Mouse (Mus musculus) fibroblast of lung, adult 2 months (primary cell): ENCODE measurements at regions not wholly inside any gene's neighbourhood (a gene's known extent, or its start where the extent isn't known, plus 50 kb on each side); places are given as distances from the start of the nearest gene placed in this dataset.

Experiments
- DNase-seq: peaks from one replicate; pipeline ENCODE4 v3.0.0-alpha.2; 2011; ENCODE audit warnings: low read depth

DNA sequence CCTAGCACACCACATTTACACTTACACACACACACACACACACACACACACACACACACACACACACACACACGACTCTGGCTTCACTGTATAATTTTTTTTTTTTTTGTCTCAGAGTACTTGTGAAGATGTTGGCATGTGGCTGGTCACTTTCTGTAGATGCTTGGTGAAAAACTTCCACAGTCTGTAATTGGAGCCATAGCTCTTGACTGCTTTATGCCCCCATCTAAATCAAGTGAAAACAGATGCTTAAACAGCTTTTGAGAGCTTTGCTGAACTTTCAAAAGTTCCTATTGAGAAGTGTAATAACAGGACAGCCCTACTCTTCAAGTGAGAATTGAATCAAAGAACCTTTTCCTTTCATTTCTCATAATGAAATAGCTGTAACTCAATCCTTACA is 317.7 kb downstream of the Gm21750 start:
- no peak for DNase-seq

DNA sequence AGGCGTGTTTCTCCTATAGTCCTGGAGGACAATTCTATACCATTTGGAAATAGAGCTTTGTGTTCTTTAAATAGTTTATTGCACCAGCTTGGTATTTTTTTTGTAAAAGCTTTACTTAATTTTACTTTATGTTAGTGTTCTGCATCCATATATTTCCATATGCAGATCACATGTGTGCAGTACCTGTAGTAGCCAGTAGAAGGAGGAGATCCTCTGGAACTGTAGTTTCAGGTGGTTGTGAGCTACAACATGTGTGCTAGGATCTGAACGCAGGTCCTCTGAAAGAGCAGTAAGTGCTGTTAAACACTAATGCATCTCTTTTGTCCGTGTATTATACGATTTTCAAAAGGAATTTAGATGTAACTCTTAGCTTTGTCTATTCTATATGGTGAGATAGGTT is 335.2 kb downstream of the Gm21750 start:
- no peak for DNase-seq

DNA sequence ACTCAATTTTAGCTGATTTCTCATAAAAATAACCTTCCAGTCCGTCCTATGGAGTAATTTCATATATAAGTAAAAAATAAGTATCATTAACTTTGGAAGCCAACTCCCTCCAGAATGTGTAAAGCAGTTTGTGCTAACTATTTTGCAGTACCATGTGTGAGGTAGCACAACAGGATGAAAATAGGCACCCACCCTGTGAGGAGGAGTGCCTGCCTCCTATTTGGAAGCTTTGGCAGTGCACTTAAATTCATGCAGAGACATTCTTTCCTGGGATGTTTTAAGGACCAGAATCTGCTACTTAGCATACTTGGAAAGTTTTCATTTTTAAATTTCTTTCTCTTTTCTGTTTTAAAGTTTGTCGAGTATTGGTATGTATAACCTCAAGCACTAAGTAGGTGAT is 336.8 kb downstream of the Gm21750 start:
- DNase-seq, result no peak

DNA sequence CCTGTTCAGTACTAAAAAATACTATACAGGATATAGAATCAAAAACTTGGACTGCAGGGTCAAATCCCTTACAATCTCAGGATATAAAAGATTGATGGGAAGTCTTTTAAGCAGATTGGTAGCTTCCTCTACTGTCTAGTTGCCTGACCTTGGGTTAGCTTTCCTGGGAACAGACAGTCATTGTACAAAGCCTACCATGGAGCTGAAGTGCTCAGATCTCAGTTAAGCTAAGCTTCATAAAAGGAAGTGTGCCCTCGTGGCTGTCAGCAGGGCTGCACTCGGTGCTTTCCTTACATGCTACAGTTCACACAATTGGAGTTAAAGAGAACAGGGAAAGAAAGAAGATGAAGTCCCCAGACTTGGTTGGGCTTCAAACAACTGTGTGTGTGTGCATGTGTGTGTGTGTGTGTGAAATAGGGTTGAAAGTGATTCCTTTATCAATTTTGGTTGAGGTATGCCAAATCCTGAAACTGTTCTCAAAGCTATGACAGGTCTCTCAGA is 338.4 kb downstream of the Gm21750 start:
- DNase-seq, result no peak

DNA sequence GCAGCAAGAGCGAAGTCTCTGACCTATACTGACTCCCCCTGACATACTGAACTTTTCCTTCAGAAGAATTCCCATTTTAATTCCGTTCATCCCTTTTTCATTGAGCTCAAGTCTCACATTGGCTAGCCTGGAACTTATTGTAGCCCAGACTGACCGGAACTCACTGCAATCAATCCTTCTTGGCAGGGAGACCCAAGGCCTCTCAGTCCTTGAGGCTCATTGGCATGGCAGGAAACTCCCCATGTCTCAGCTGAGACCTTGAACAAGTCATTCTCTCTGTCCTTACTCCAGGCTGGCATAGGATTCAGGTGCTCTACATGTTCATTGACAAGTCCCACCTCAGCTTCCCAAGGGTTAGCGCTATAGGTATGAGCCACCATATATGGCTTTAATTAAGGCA is 345.9 kb downstream of the Gm21750 start:
- no peak for DNase-seq

DNA sequence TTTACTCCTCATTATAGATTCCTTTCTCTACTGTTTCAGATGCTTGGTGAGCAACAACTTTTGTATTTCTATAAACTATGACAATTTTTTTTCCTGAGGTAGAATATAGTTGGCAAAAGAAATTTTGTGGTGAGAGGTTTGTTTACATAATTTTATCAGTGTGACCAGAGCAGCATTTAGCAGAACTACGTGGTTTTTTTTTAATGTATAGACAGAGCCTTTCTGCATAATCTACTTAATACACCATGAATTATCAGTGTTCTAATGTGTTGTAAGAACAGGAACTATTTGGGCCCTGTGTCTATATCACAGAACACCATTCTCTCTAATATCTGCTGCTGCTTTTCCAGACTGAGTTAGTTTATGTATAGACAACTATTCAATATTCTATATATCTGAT is 350.5 kb downstream of the Gm21750 start:
- no peak for DNase-seq

DNA sequence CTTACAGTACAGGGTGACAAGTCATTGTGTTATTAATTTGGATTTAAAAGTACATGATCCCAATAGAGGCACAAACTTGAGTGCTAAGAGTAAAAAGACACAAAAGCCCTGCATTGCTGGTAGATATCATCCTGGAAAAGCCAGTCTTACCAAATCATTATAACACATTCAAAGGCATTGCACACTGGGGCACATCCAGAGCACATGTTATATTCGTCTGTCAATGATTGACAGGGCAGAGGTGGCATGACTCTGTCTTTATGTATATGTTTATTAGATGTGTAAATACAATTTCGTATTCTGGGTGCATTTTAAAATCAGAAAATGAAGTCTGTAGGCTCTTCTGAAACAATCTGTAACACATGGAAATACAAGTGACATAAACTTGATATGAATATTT is 358.4 kb downstream of the Gm21750 start:
- no peak for DNase-seq

DNA sequence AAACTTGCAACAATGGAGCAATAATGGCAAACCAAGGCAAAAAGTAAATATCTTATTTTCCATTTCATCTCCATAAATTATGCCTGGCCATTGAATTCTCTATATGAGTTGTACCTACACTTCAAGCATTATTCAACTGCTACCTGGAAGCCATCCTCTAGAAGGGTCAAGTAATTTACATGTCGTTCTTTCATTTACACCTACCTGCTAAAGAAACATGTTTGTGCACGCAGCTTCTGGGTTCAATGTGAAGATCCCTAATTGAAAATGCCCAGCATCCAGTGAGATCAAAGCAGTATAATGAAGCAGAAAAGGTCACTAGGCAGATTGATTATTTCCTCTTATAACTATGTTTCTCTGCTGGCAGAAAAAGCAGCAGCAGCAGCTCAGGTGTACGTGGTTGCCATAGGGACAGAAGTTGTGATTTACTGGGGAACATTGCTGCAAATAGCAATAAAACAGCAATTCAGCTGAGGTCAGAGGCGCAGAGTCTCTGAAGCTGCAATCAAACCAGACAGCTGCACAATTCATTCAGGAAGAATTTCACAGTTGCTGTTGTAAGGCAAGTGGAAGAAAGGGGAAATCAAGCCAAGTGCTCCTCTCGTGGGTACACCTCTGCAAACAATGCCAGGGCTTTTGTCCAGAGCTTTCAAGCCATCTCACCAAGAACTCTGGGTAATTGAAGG is 386.1 kb downstream of the Gm21750 start:
- no peak for DNase-seq

DNA sequence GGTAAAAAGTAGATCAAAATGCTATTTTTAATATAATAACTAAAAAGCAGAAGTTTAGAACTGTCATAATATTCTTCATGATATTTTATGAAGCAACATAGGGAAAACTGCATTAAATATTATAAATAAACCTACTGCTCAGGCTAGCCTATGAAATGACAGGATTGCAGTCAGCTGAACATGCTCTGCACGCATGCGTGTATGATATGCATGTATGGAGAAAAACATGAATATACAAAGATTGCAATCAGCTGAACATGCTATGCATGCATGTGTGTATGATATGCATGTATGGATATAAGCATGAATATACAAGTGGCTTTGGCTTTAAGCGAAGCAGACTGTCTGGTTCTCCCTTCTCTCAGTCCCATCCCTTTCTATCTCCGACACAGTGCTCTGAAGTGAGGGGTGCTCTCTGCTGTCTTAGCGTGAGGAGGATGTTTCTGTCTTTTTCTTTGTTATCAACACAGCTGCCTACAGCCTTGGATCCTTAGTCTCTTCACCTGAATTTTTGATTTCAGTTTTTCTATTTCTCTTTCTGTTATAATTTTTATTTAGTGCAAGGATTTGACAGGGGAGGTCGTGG is 386.8 kb downstream of the Gm21750 start:
- no peak for DNase-seq

DNA sequence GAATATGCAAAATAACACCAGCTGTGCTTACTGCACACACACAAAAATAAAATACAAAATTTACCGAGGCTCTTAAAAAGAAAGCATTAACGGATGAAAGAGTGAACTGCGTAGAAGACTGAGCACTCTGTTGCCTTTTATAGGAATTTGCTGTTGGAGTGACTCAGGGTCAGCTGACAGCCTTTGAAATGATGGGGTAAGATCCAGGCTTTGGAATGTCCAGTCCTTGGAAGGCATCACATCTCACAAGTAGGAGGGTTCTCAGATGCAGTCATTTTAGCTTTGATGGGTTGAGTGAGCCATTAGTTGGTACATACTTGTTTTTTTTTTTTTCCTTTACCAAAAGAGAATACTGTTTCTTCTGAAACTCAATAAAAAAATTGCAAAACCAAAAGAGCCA is 387.4 kb downstream of the Gm21750 start:
- peak; percentile 70 for DNase-seq

DNA sequence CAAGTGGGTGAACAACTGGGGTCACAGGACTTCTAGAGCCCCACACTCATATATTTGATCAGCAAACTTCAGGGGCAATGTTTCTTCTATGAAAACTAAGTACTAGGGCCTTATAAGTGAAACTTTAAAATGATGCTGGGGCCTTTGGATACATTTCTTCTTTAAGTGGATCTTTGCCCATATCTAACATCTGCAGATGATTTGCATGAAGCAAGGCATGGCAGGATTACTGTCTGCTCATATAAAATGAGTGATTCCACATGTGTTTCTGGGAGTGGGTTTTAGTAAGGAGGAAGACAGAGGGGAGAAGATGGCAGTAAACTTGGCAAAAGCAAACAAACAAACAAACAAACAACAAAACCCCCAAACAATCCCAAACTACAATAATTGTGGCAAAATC is 405.0 kb downstream of the Gm21750 start:
- DNase-seq, result no peak

DNA sequence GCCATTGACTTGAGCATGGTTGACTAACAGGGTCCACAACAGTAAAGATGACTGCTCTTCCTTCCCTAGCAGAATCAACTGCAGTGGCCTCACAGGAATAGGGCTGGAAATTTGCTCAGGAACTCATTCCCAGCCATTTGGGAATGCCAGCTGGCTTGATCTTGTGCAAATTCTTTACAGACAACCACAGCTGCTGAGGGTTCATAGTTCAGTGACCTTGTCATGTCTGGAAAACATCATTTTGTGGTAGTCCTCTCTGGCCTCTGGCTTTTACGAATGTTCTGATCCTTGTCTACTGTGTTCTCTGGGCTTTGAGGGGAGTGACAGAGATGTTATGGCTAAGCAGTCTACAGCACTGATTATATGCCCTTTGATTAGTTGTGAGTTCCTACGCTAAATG is 432.0 kb downstream of the Gm21750 start:
- DNase-seq, result no peak

DNA sequence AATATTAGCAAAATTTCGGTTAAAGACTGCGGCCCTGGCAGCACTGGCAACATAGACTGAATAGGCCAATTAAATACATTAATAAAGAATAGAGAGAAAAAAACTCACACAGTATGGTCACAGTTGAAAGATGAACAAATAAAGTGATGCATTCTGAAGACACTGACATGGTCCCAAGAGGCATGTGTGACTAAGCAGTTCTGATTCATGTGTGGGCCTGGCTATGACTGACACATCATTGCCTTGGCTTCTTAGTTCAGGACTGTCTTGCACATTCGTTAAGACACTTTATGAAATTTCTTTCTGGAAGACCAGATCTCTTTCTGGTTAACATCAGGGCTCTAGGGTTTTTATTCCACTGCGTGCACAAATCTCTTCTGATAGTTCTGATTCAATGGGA is 438.7 kb downstream of the Gm21750 start:
- peak; percentile 12 for DNase-seq

DNA sequence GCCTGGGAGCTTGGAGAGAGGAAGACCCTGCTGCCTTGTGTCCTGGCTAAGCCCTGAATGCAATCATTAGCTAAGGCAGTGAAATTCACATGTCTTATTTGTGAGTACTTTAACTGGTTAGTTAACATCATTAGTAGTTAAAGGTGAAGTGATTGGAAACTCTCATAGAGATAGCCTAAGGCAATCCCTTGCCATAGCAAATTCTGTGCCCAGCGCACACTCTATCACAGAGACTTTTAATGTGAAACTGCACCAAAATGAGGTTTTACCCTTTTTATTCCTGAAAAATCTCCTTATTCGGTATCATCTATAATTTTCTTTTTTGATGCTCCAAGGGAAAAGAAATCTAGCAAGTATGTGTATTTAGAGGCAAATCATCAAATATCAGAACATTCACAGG is 451.6 kb downstream of the Gm21750 start:
- DNase-seq, result no peak

DNA sequence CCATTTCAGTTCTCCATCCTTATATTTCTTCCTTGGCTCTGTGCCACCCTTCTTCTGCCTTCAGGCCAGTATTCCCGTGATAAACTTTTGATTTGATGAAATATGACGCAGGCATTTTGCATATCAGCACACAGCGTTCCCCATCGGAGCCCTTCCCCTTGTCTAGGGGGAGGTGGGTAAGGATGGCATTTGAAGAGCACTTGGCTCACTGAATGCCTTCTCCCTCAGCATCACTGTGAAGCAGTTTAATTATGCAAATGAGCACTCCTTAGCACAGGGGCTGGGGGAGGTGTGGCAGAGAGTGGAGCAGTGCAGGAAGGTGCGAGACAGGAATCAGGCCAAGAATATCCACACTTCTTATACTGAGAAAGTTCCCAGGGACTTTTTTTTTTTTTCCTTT is 452.1 kb downstream of the Gm21750 start:
- no peak for DNase-seq

DNA sequence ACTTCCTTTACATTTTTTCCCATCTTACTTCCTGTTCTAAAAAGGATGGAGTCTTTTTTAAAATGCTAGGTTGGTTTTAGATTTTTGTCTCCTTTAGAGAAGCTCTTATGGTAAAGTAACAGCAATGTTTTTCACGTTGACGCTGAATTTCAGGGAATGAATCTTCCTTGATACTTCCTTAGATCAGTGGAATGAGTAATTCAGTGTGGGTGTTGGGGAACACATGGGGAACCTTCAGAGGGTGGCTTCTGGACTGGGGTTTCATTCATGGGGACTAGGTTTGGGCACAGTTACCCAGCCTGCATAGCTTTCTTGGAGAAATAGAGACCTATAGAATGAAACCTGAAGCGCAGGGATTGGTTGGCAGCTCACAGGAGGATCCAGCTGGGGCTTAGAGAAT is 452.5 kb downstream of the Gm21750 start:
- no peak for DNase-seq

DNA sequence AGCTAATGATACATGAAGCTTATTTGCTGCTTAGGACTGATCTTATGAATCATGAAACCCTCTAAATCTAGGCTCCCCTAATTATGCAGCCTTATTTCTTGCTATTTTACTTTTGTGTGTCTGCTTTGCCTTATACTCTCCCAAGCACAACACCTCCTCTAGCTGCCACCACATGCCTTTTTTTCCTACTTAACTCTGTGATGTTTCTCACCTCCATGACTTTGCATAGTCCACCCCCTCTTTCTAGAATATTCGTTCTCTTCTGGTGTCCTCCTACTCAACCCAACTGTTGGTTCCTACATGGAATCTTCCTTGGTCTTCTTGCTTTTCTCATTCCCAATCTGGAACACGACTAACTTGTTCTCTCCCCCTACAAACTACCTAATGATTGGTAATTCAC is 456.7 kb downstream of the Gm21750 start:
- DNase-seq, result no peak

DNA sequence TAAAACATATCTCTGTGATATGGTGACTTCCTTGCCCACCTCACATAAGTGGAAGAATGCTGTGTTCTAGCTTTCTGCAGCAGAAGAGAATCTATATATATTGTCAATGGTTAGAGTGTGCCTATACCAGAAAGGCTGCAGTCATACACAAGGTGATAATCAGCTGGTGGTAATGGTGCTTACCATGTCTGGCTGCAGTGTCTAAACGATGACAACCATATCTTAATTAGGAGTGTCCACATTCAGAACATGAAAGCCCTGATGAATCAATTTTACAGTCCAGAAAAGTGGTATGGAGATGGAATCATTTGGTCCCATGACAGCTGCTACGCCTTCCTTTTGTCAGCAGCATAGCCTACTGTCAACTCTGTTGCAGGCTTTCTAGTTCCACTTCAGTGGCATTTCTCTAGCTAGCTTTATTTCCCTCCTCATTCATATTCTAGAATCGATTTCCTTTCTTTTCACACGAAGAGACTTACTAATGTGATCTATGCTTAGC is 484.2 kb downstream of the Gm21750 start:
- no peak for DNase-seq

DNA sequence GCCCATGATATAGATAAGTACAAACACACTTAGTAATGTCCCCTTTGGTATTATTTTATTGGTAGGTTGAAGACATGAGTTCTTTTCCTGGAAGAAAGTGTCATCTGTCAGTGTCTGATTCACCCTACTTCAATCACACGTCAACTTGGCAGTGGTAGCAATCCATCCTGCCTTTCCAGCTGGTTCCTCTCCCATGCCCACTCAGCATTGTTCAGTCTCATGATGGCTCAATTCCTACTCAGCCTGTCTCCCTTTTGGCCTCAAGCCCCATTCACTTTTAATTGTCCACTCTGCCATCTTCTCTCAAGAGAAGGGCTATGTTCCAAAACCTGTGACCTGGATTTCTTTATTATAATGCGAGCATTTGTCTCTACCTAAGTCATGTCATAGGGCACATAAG is 474.4 kb upstream of the Htr2a start:
- no peak for DNase-seq

DNA sequence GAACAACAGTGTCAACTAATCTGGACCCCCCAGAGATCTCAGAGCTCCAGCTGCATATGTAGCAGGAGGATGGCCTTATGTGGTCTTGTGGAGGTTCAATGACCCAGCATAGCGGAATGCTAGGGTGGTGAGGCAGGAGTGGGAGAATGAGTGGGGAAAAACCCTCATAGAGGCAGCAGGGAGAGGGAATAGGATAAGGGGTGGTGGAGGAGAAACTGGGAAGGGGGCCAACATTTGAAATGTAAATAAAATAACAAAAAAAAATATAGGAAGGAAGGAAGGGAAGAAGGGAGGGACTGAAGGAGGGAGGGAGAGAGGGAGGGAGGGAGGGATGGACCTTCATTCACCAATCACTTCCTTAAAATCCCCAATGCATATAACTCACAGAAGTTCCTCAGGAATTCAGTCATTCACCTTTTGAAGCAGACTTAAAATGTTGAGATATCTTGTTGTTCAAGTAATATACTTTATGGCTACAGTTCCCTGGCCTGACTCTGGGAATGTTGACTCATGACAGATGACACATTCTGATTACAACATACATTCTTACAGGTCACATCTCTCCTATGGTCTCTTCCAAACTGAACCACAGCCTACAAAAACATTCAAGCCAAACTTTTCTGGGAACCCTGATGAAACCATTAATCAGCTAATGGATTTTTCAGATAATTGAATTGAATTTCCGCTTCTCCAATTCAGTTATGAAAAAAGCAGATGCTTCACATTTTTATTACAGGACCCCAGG is 471.3 kb upstream of the Htr2a start:
- DNase-seq, result peak; percentile 30

DNA sequence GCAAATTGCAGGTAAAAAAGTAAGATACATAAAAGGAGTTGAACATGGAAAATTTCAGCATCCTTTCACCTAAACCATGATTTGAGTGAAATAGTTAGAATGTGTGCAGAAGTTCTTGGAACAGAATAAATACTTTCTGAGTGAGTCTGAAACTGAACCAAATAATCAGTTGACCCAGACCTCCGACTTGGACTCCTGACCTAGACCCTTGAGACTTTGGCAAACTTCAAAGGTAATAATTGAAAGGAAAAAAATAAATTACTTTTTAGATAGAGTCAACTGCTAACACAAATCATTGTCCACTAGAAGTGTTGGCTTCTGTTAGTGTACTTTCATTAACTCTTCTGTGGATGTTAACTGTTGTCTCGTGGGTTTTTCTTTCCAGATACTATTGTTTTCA is 460.6 kb upstream of the Htr2a start:
- no peak for DNase-seq

DNA sequence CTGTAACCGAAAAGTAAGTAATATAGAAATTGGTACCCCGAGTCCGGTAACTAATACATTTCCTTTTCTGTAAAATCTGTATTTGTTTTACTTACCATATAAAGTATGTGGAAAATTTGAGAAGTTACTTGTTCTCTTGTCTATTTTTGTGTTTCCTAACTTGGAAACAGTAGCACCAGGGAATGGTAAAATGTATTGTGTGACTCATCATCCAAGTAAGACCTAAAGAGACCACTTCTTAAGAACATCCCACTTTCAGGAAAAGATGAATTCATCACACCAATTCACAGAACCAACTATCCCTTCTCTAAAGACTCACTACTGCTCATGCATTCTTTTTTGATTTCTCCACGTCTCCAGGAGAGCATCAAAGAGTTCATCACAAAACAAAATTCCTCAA is 457.6 kb upstream of the Htr2a start:
- no peak for DNase-seq

DNA sequence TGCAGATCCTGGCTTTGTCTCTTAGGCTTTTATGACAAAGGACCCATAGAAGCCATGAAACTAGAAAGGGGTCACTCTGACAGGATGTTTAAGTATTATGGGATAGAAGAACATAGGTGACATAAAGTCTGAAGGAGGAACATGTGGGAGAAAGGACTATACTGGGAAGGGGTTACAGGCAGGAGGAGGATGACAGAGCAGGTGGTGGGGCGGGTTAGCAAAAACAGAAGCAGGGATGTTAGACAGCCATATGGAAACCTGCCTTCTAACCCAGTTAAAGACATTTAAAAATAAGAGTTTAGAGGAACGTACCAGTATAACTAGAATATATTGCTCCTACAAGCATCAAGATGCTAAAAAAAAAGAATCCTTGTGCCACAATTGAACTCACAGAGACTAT is 438.9 kb upstream of the Htr2a start:
- DNase-seq, result no peak
